Mouse (Mus musculus): ENCODE measurements around the gene Dcst1.

DNA sequence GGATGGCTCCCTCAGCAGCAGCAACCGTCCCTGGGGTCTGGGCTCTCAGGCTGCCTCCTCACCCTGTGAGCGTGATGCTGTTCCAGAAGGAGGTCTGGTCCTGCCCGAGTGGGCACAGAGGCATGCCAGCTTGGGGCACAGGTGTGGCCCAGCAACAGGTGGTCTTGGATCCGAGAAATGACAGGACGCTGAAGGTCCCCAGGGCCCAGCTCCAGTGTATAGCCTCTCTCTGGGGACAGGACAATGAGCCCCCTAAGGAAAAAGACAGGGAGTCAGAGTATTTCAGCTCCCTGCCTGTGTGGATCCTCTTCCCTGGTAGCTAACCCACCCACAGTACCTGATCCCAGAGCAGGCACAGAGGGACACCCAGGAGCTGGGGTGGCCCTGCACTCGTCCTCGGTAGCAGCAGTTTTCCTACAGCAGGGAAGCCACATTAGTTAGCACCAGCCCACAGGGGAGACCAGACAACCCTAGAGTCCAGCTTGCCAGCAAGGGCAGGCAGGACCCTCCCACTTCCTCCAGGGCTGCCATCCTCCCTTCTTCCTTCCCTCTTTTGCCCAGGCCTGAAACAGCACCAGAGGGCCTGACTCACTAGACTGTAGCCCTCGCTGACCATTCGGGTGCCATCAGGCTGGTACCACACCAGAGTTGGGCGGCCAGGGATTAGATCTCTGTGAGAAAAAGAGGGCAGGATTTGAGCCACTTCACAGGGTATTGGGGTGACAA lies 18.1 kb downstream of the Dcst1 start:
- TF ChIP-seq GATA1 (IDR thresholded peaks at IDR 0.05; ENCODE audit: low read length) (no peak), TAL1 (IDR thresholded peaks at IDR 0.05; ENCODE audit: low read length) (no peak)
